Mouse (Mus musculus) C2C12 (cell line): ENCODE measurements around the gene Stk39. TPM values are rescaled to one million over a fixed set of nuclear protein-coding genes. Genes with fewer than 3 reads are reported as not detected.

Source experiments
- H3K27me3 ChIP-seq: one replicate; pipeline ENCODE4 v1.6.1; 2011; ENCODE audit not compliant: control insufficient read depth, insufficient read depth, insufficient read length
- H3K36me3 ChIP-seq: one replicate; pipeline ENCODE4 v1.6.1; 2011; ENCODE audit not compliant: control insufficient read depth, insufficient read depth
- H3K4me3 ChIP-seq: one replicate; pipeline ENCODE4 v1.5.1; 2011; ENCODE audit warnings: mild to moderate bottlenecking, control low read depth; ENCODE audit not compliant: poor library complexity, insufficient read depth, severe bottlenecking
- H3K79me2 ChIP-seq: one replicate; pipeline ENCODE4 v1.6.1; 2011; ENCODE audit not compliant: control insufficient read depth, insufficient read depth
- H3K79me3 ChIP-seq: one replicate; pipeline ENCODE4 v1.6.1; 2011; ENCODE audit warnings: low read depth, control low read depth
- H3ac ChIP-seq: one replicate; pipeline ENCODE3; 2011; ENCODE audit warnings: low read depth; ENCODE audit not compliant: control insufficient read depth, insufficient read length
- CEBPB ChIP-seq: IDR thresholded peaks from one replicate; pipeline ENCODE4 v1.6.1; 2011; ENCODE audit warnings: low read depth, mild to moderate bottlenecking, control low read depth, moderate library complexity
- CTCF ChIP-seq: IDR thresholded peaks from one replicate; pipeline ENCODE4 v1.5.1; 2011; ENCODE audit not compliant: control insufficient read depth, insufficient read depth, insufficient read length
- FOSL1 ChIP-seq: IDR thresholded peaks from one replicate; pipeline ENCODE4 v1.8.0; 2011; ENCODE audit warnings: mild to moderate bottlenecking, low read length; ENCODE audit not compliant: poor library complexity, insufficient read depth, severe bottlenecking
- MAX ChIP-seq: IDR thresholded peaks from one replicate; pipeline ENCODE4 v1.6.1; 2011; ENCODE audit warnings: mild to moderate bottlenecking, control low read depth
- MYOD1 ChIP-seq: IDR thresholded peaks from one replicate; pipeline ENCODE4 v1.6.1; 2011; ENCODE audit warnings: low read depth; ENCODE audit not compliant: control insufficient read depth, insufficient read length
- MYOG ChIP-seq: IDR thresholded peaks from one replicate; pipeline ENCODE4 v1.6.1; 2011; ENCODE audit not compliant: control insufficient read depth, insufficient read length; ENCODE audit errors: extremely low read depth
- USF1 ChIP-seq: IDR thresholded peaks from one replicate; pipeline ENCODE4 v1.6.1; 2011; ENCODE audit warnings: low read depth, mild to moderate bottlenecking, control low read depth, moderate library complexity
- polyA plus RNA-seq: library from polyadenylated mRNA; unstranded; fragments of >200 nt; fragmentation: generic; extraction: Trizol; gene quantifications from one replicate; pipeline ENCODE4 v1.2.1, GENCODE M21; 2012; ENCODE audit warnings: missing spikeins

The Stk39 gene
- polyA plus RNA-seq, 1 experiment = 11.3 TPM

DNA sequence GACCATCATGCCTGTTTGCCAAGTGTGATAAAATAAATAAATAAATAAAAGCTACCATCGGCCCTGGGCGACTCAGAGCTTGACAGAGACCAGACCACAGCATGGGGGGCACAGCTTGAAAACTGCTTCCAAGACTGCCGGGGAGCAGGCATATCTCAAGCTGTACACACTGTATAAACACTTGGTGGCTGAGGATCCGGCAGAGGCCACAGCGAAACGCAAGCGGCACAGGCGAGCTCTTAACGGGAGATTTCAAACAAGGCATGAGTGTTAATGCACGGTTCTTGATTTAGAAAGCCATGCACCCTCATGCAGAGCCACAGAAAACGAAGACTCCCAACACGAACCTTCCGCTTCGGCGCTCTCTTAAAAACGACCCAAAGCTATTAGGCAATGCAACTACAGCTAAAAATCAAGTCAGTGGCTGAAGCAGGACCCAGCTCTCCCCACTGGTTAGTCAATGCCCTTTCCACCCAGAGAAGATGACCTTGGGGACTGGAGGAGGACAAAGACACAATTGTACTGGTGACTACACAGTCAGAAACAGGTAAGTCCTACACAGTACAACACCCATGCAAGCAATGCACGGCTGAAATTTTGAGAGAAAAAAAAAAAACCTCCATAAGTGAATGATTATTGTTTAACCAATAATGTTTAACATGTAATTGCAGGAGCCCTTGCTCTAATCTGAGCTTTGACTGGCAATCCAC, 63.6 kb downstream of the Stk39 start:
- Histone ChIP-seq H3K79me3 (no peaks in the 10 kb centered on the region), H3K4me3 (no peak overlapping the region), H3K36me3 (no peaks in the 10 kb centered on the region), H3ac (no peak overlapping the region), H3K27me3 (no peaks in the 10 kb centered on the region), H3K79me2 (no peaks in the 10 kb centered on the region)
- TF ChIP-seq MYOG = no peak
- no peak for TF ChIP-seq USF1
- TF ChIP-seq FOSL1 = no peak
- TF ChIP-seq MYOD1 = no peak
- no peak for TF ChIP-seq CTCF
- no peak for TF ChIP-seq MAX

DNA sequence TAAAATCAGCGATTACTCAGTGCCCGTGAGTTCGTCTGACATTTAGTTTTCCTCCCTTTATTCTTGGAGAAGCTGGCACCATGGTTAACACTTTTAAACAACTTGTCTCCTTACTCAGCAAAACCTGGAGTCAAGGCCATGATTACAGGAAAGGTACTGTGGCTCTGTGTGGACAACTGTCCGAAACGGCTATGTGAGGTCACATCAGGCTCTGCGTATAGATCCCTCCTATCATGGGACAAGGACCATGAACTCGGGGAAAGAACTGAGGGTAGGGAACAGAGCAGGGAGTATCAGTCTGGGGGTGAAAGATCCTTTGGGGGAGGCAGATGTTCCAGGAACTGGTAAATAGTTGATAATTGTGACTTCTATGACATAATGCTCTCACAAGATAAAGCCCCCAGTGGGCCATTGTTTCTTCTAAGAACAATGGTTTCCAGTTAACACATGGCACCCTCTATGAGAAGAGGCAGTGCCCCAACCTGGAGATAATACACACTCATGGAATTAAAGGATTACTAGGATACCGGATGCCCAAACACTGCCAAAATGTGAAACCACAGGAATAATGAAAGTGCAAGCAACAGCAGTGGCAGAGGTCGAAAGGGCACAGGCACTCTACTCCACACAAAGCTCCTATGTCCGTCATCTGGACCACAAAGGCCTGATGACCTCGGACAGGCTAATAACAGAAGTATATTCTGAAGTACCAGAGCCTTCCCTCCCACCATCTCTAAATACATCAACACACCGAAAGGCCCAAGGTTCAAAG, 64.7 kb downstream of the Stk39 start:
- no peaks in the 10 kb centered on the region for H3K79me3 ChIP-seq
- H3K27me3 ChIP-seq = no peaks in the 10 kb centered on the region
- H3K79me2 ChIP-seq = no peaks in the 10 kb centered on the region
- no peak for TF ChIP-seq CTCF
- TF ChIP-seq USF1 = no peak
- TF ChIP-seq MYOD1 = no peak
- no peak for TF ChIP-seq MYOG
- no peak for TF ChIP-seq CEBPB
- no peak for TF ChIP-seq FOSL1
- no peak for TF ChIP-seq MAX
- H3K4me3 ChIP-seq = no peak overlapping the region
- H3ac ChIP-seq = no peak overlapping the region
- no peaks in the 10 kb centered on the region for H3K36me3 ChIP-seq

DNA sequence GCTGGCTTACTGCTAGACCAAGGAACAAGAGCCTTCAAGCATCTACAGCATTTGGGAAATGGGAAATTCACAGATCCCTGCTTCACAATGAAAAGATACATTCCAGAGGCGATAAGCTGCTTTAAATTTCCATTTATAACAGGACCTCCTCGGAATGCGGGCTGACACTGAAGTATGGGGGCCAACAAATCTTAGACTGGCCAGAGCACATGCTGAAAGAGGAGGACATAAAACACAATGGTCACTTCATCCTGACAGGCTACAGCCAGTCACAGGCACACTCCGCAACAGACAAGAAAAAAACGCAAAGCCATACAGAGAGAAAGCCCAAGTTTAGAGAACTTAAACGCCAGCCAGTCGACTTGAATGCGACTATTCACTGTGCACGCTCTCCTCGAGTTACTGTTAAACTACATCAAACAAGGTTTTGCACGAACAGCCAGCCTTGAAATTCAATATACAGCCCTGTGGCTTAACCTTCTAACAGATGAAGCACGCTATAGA, 65.4 kb downstream of the Stk39 start:
- TF ChIP-seq FOSL1 (no peak), MYOG (no peak), CEBPB (no peak), MYOD1 (no peak), USF1 (no peak), CTCF (no peak), MAX (no peak)
- no peak overlapping the region for H3K4me3 ChIP-seq
- H3K79me2 ChIP-seq = no peaks in the 10 kb centered on the region
- no peak overlapping the region for H3ac ChIP-seq
- H3K36me3 ChIP-seq = no peaks in the 10 kb centered on the region
- H3K27me3 ChIP-seq = no peaks in the 10 kb centered on the region
- H3K79me3 ChIP-seq = no peaks in the 10 kb centered on the region

DNA sequence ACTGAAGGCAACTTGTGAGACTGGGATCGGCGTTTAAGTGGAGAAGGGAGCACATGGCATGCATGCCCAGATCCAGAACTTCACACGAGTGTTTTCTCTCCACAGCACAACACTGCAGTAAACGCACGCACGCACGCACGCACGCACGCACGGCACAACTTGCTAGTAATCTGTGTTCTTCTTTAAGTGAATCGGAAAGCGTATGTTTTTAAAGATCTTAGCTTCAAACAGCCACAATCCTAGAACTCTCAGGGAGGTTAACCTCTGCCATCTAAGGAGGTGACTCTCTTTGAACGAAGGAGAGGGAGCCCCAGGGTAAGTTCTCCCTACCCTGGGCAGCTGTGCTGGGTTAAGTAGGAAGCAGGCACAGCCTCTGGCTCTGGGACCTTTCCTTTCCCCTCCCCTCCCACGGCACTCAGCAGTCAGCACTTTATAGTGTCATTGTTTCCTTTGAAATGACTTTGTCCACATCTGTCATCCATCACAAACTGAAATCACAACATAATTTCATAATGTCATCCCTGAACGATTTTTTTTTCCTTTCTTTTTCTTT, 66.8 kb downstream of the Stk39 start:
- no peaks in the 10 kb centered on the region for H3K27me3 ChIP-seq
- no peak for TF ChIP-seq MYOG
- no peak for TF ChIP-seq CTCF
- TF ChIP-seq MAX = no peak
- no peak for TF ChIP-seq MYOD1
- TF ChIP-seq USF1 = no peak
- TF ChIP-seq CEBPB = no peak
- TF ChIP-seq FOSL1 = no peak
- H3K79me3 ChIP-seq = no peaks in the 10 kb centered on the region
- H3K4me3 ChIP-seq = no peak overlapping the region
- H3K79me2 ChIP-seq = no peaks in the 10 kb centered on the region
- no peaks in the 10 kb centered on the region for H3K36me3 ChIP-seq
- H3ac ChIP-seq = no peak overlapping the region

DNA sequence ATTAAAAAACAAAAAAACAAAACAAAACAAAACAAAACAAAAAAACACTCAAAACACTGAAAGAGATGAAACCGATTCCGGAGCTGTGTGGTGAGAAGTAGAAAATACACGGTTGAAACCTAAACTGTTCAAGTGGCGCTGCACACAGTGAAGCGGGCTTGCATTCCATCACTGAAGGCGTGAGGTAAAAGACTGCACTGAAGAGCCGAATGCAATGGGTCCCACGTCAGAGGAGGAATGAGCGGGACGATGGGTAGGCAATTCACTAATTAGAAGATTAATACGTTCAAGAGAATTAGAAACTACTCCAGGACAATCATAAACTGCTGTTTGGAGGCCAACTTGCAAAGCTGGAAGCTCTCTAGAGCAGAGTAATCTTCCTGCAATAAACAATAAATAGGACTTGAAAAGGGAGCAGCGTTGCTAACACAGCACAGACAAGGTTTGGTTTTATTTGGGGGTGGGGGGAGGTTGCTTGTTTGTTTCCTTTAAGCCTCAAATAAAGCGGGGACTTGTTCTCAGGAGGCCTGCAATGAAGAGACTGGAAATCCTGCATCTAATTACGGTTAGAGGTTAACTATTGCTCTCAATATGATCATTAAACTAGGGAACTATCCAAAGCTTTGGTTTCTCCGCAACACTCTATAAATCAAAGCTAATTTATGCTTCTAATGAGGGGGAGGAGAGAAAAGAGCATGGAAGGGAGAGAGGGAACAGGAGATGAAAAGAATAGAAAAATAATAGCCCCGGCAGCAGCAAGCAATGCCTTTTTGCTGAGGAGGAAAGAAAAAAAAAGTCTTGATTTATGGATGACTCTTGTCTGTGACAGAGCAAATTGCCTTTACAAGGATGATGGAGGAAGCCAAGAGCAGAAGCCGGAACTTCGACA, 67.5 kb downstream of the Stk39 start:
- no peak overlapping the region for H3K4me3 ChIP-seq
- H3K79me2 ChIP-seq = no peaks in the 10 kb centered on the region
- H3K27me3 ChIP-seq = no peaks in the 10 kb centered on the region
- no peaks in the 10 kb centered on the region for H3K36me3 ChIP-seq
- H3K79me3 ChIP-seq = no peaks in the 10 kb centered on the region
- TF ChIP-seq MAX = no peak
- no peak for TF ChIP-seq CTCF
- TF ChIP-seq MYOD1 = no peak
- TF ChIP-seq CEBPB = no peak
- TF ChIP-seq MYOG = no peak
- TF ChIP-seq USF1 = no peak
- TF ChIP-seq FOSL1 = no peak
- H3ac ChIP-seq = no peak overlapping the region
